Mouse (Mus musculus) gastrocnemius, adult 2 months (tissue): ENCODE measurements around the gene Rfx4. TPM values are rescaled to one million over a fixed set of nuclear protein-coding genes. Genes with fewer than 3 reads are reported as not detected.

Source experiments
- DNase-seq: peaks from one replicate; pipeline ENCODE4 v3.0.0; 2022
- H3K27ac ChIP-seq: fragments of 200-600 bp; 2 replicates; pipeline ENCODE4 v1.8.1; 2022; ENCODE audit warnings: mild to moderate bottlenecking
- H3K4me3 ChIP-seq: fragments of 200-600 bp; 2 replicates; pipeline ENCODE4 v1.8.1; 2022; ENCODE audit warnings: mild to moderate bottlenecking, moderate library complexity
- CTCF ChIP-seq: fragments of 200-600 bp; IDR thresholded peaks from 2 replicates; pipeline ENCODE4 v1.8.1; 2022; ENCODE audit warnings: antibody characterized with exemption, mild to moderate bottlenecking, moderate library complexity
- intact Hi-C: fragments of 180-260 bp; cut with DNase I; formaldehyde crosslinking; loops from one replicate; pipeline ENCODE4 v1.15.1; 2025
- total RNA-seq, 2 experiments: library from RNA; stranded (reverse); gene quantifications; 2 replicates each; pipeline ENCODE4 v1.2.3; 2021

Gene Rfx4
- total RNA-seq, 2 experiments from 2014 or later = not detected

- intact Hi-C loops = no loop called here
- H3K27ac ChIP-seq = no peak overlapping the region
- no peak for DNase-seq
- no peak for TF ChIP-seq CTCF
- peak overlapping the region; percentile 58 for H3K4me3 ChIP-seq
Observed at GRCm38 (mm10) chr10:84760118-84761111, 4.6 kb downstream of the Rfx4 start.

- no peak for TF ChIP-seq CTCF
Observed at GRCm38 (mm10) chr10:84768766-84769165, 12.9 kb downstream of the Rfx4 start.

GRCm38 (mm10) chr10:84772380-84773130 lies 16.7 kb downstream of the Rfx4 start:
- no peak for TF ChIP-seq CTCF
- intact Hi-C loops = no loop called here
- Histone ChIP-seq H3K27ac (peak overlapping the region; percentile 31; the same call in 1 of the 2 replicates), H3K4me3 (no peak overlapping the region)
- DNase-seq = peak; percentile 59

More at GRCm38 (mm10) chr10:84768766-84769165, 12.9 kb downstream of the Rfx4 start:
- no peak overlapping the region for H3K27ac ChIP-seq
- no peak overlapping the region for H3K4me3 ChIP-seq
- intact Hi-C loops = no loop called here
- DNase-seq = no peak

- no peak for DNase-seq
- no peak for TF ChIP-seq CTCF
- H3K27ac ChIP-seq = no peak overlapping the region
- no peak overlapping the region for H3K4me3 ChIP-seq
- intact Hi-C loops = no loop called here
Observed at GRCm38 (mm10) chr10:84773889-84774288, 18.0 kb downstream of the Rfx4 start.

GRCm38 (mm10) chr10:84774573-84774972 lies 18.7 kb downstream of the Rfx4 start:
- intact Hi-C loops = no loop called here
- Histone ChIP-seq H3K27ac (0 out of 2 replicates have a peak overlapping the region, but pooled peaks have one; percentile 35), H3K4me3 (no peak overlapping the region; the same call in 1 of the 2 replicates)
- DNase-seq = peak; percentile 81
- TF ChIP-seq CTCF = no peak

- TF ChIP-seq CTCF = no peak
- intact Hi-C loops = no loop called here
- no peak for DNase-seq
- H3K27ac ChIP-seq = no peak overlapping the region
- no peak overlapping the region for H3K4me3 ChIP-seq
Observed at GRCm38 (mm10) chr10:84777109-84777508, 21.2 kb downstream of the Rfx4 start.

GRCm38 (mm10) chr10:84777974-84778373 lies 22.1 kb downstream of the Rfx4 start:
- TF ChIP-seq CTCF = no peak
- intact Hi-C loops = no loop called here

GRCm38 (mm10) chr10:84780828-84781227 lies 25.0 kb downstream of the Rfx4 start:
- intact Hi-C loops = no loop called here
- H3K27ac ChIP-seq = no peak overlapping the region
- H3K4me3 ChIP-seq = no peak overlapping the region
- TF ChIP-seq CTCF = no peak
- DNase-seq = no peak

More at GRCm38 (mm10) chr10:84777974-84778373, 22.1 kb downstream of the Rfx4 start:
- no peak overlapping the region for H3K27ac ChIP-seq
- no peak for DNase-seq
- H3K4me3 ChIP-seq = no peak overlapping the region

- DNase-seq = no peak
- intact Hi-C loops = no loop called here
- no peak for TF ChIP-seq CTCF
- Histone ChIP-seq H3K4me3 (no peak overlapping the region), H3K27ac (no peak overlapping the region)
Observed at GRCm38 (mm10) chr10:84785339-84785738, 29.5 kb downstream of the Rfx4 start.

- DNase-seq = no peak
- Histone ChIP-seq H3K27ac (no peak overlapping the region), H3K4me3 (no peak overlapping the region)
- TF ChIP-seq CTCF = no peak
- intact Hi-C loops = no loop called here
Observed at GRCm38 (mm10) chr10:84790323-84790722, 34.5 kb downstream of the Rfx4 start.

GRCm38 (mm10) chr10:84791181-84791580 lies 35.3 kb downstream of the Rfx4 start:
- no peak for TF ChIP-seq CTCF
- Histone ChIP-seq H3K27ac (no peak overlapping the region), H3K4me3 (no peak overlapping the region)
- intact Hi-C loops = no loop called here
- no peak for DNase-seq

- intact Hi-C loops = no loop called here
- H3K27ac ChIP-seq = no peak overlapping the region
- H3K4me3 ChIP-seq = no peak overlapping the region
- no peak for DNase-seq
- no peak for TF ChIP-seq CTCF
Observed at GRCm38 (mm10) chr10:84801521-84801920, 45.7 kb downstream of the Rfx4 start.
